Mouse (Mus musculus): Measurements from ENCODE around the gene Yipf3. TPM values are rescaled to one million over a fixed set of nuclear protein-coding genes. Genes with fewer than 3 reads are reported as not detected.
A peak's percentile ranks its signal among the peaks of the same experiment; 100 is the strongest.

Gene Yipf3
- polyA plus RNA-seq, 1 experiment from 2014 or later: 111 TPM

DNA sequence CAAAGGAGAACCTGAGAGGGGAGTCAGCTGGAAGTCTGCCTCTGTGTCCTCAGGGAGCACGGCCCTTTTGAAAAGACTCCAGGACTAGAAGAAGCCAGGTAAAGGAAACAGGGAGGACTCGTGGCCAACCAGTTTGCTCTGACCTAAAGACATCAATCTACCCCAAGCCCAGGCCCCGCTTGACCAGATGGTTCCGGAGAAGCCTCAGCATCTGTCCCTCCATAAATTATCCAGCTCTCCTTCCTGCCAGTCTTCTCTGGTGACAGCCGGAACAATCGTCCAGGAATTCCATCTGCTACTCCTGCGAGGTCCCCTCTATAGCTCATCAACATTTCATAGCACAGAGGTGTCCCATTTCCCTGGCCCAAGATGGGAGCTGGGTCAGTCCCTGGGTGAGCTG lies 36.8 kb downstream of the Yipf3 start:
- H3K4me3 ChIP-seq (replicated peaks; ENCODE audit: low read length): no peak overlapping the region
- no peak overlapping the region for H3K27ac ChIP-seq (ENCODE audit: low read length)
- no peaks in the 10 kb centered on the region for H3K9me3 ChIP-seq (replicated peaks; ENCODE audit: control insufficient read depth, low read length)
- no peaks in the 10 kb centered on the region for H3K36me3 ChIP-seq (ENCODE audit: control insufficient read depth, insufficient read depth, low read length)
- H3K27me3 ChIP-seq (ENCODE audit: control insufficient read depth, insufficient read depth, low read length): no peaks in the 10 kb centered on the region
- 44% methylated on average over 7 of the region's 7 CpGs for WGBS
- H3K4me1 ChIP-seq (ENCODE audit: control insufficient read depth, insufficient read depth, low read length): peaks cover 26% of the 10 kb centered on the region
- H3K9ac ChIP-seq (ENCODE audit: low read length): no peak overlapping the region
- no peak overlapping the region for H3K4me2 ChIP-seq (ENCODE audit: low read depth, low read length)
- ATAC-seq (ENCODE audit: insufficient read depth, low FRiP score): no peak

DNA sequence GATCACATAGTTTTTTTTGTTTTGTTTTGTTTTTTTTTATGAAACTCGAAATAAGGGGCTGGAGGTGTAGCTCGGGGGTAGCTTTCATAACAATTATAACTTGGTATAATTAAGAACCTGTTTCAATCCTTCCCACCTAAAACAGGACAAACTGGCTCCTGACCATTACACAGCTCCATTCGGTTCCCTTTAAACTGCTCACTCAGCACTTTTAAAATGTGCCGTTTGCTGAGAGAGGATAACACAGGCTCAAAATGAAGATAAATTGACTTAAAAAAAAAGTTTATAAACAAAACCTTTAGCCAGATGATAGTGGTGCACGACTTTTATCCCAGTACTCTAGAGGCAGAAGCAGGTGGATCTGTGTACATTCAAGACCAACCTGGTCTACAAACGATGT lies 37.5 kb downstream of the Yipf3 start:
- no peaks in the 10 kb centered on the region for H3K27me3 ChIP-seq (ENCODE audit: control insufficient read depth, insufficient read depth, low read length)
- H3K36me3 ChIP-seq (ENCODE audit: control insufficient read depth, insufficient read depth, low read length): no peaks in the 10 kb centered on the region
- H3K27ac ChIP-seq (ENCODE audit: low read length): no peak overlapping the region
- 38% methylated on average over 6 of the region's 6 CpGs for WGBS
- no peaks in the 10 kb centered on the region for H3K9me3 ChIP-seq (replicated peaks; ENCODE audit: control insufficient read depth, low read length)
- ATAC-seq (ENCODE audit: insufficient read depth, low FRiP score): no peak
- H3K9ac ChIP-seq (ENCODE audit: low read length): no peak overlapping the region
- no peak overlapping the region for H3K4me3 ChIP-seq (replicated peaks; ENCODE audit: low read length)
- no peak overlapping the region for H3K4me2 ChIP-seq (ENCODE audit: low read depth, low read length)
- H3K4me1 ChIP-seq (ENCODE audit: control insufficient read depth, insufficient read depth, low read length): peaks cover 26% of the 10 kb centered on the region

DNA sequence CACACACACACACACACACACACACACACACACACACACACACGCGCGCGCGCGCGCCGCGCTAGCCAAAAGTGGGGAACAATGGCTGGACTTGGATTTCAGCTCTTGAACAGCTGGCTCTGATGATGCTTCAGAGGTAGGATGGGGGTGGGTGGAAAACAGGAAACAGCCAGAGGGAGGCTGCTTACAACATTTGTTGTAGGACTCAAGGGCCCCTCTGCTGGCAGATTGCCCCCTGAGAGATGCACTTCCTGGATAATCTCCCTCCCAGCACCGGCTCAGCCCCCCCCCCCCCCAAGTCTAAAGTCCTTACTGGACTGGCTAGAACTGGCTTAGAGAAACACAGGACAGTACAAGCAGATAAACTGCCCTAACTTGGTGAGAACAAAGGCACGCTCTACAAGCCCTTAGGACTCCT lies 39.8 kb downstream of the Yipf3 start:
- Histone ChIP-seq H3K27me3 (ENCODE audit: control insufficient read depth, insufficient read depth, low read length) (no peaks in the 10 kb centered on the region; the same call in 1 of the 2 replicates), H3K36me3 (ENCODE audit: control insufficient read depth, insufficient read depth, low read length) (no peaks in the 10 kb centered on the region), H3K4me3 (replicated peaks; ENCODE audit: low read length) (no peak overlapping the region), H3K9ac (ENCODE audit: low read length) (peak overlapping the region; percentile 4; the same call in 1 of the 2 replicates), H3K4me2 (ENCODE audit: low read depth, low read length) (0 out of 2 replicates have a peak overlapping the region, but pooled peaks have one; percentile 10), H3K27ac (ENCODE audit: low read length) (peak overlapping the region; percentile 26), H3K4me1 (ENCODE audit: control insufficient read depth, insufficient read depth, low read length) (peaks cover 13% of the 10 kb centered on the region), H3K9me3 (replicated peaks; ENCODE audit: control insufficient read depth, low read length) (no peaks in the 10 kb centered on the region)
- ATAC-seq (ENCODE audit: insufficient read depth, low FRiP score): peak; percentile 48; the same call in 1 of the 2 replicates
- 50% methylated on average over 11 of the region's 11 CpGs for WGBS

DNA sequence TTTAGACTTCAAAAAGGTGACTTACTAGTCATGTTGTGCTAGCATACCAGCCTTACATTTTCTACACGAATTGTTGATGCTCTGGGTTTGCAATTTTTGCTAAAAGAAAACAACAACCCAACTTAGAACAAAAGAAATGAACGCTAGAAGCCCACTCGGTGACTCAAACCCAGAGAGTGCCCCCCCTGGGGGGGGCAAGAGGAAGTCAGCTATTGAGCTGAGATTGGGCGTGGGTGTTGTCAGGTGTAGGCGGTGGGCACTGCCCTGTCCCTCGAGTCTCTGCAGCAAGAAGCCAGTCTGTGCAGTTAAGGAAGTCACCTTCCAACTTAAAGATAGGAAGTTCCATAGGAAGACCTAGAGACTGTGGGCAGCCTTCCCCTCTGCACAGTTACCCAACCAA lies 48.7 kb downstream of the Yipf3 start:
- no peak overlapping the region for H3K9ac ChIP-seq (ENCODE audit: low read length)
- no peak overlapping the region for H3K4me2 ChIP-seq (ENCODE audit: low read depth, low read length)
- H3K27ac ChIP-seq (ENCODE audit: low read length): no peak overlapping the region
- peaks cover 31% of the 10 kb centered on the region for H3K27me3 ChIP-seq (ENCODE audit: control insufficient read depth, insufficient read depth, low read length)
- 37% methylated on average over 6 of the region's 6 CpGs for WGBS
- no peaks in the 10 kb centered on the region for H3K36me3 ChIP-seq (ENCODE audit: control insufficient read depth, insufficient read depth, low read length)
- no peak overlapping the region for H3K4me3 ChIP-seq (replicated peaks; ENCODE audit: low read length)
- peaks cover 7% of the 10 kb centered on the region for H3K4me1 ChIP-seq (ENCODE audit: control insufficient read depth, insufficient read depth, low read length)
- no peaks in the 10 kb centered on the region for H3K9me3 ChIP-seq (replicated peaks; ENCODE audit: control insufficient read depth, low read length)
- no peak for ATAC-seq (ENCODE audit: insufficient read depth, low FRiP score)

DNA sequence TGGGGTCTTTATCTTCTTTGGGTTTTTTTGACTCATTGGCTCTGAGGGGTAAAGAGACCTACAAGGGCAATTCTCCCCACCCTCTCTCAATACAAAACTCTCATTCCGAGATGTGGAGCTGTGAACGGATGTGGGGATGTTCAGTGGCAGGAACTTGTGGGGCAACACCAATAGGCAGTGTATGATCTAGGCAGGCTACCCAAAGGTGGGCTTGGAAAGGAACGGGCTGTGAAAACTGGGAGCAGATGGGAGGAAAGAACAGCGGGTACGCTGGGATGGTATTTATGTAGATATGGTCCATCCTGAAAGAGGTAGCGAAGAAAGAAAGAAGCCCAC lies 49.1 kb downstream of the Yipf3 start:
- peak overlapping the region; percentile 100 for H3K4me2 ChIP-seq (ENCODE audit: low read depth, low read length)
- H3K4me3 ChIP-seq (replicated peaks; ENCODE audit: low read length): peak overlapping the region; percentile 69
- WGBS: 13% methylated on average over 6 of the region's 6 CpGs
- no peaks in the 10 kb centered on the region for H3K36me3 ChIP-seq (ENCODE audit: control insufficient read depth, insufficient read depth, low read length)
- H3K27me3 ChIP-seq (ENCODE audit: control insufficient read depth, insufficient read depth, low read length): peaks cover 31% of the 10 kb centered on the region
- H3K4me1 ChIP-seq (ENCODE audit: control insufficient read depth, insufficient read depth, low read length): peaks cover 7% of the 10 kb centered on the region
- peak overlapping the region; percentile 74 for H3K9ac ChIP-seq (ENCODE audit: low read length)
- H3K9me3 ChIP-seq (replicated peaks; ENCODE audit: control insufficient read depth, low read length): no peaks in the 10 kb centered on the region
- H3K27ac ChIP-seq (ENCODE audit: low read length): no peak overlapping the region
- no peak for ATAC-seq (ENCODE audit: insufficient read depth, low FRiP score)

DNA sequence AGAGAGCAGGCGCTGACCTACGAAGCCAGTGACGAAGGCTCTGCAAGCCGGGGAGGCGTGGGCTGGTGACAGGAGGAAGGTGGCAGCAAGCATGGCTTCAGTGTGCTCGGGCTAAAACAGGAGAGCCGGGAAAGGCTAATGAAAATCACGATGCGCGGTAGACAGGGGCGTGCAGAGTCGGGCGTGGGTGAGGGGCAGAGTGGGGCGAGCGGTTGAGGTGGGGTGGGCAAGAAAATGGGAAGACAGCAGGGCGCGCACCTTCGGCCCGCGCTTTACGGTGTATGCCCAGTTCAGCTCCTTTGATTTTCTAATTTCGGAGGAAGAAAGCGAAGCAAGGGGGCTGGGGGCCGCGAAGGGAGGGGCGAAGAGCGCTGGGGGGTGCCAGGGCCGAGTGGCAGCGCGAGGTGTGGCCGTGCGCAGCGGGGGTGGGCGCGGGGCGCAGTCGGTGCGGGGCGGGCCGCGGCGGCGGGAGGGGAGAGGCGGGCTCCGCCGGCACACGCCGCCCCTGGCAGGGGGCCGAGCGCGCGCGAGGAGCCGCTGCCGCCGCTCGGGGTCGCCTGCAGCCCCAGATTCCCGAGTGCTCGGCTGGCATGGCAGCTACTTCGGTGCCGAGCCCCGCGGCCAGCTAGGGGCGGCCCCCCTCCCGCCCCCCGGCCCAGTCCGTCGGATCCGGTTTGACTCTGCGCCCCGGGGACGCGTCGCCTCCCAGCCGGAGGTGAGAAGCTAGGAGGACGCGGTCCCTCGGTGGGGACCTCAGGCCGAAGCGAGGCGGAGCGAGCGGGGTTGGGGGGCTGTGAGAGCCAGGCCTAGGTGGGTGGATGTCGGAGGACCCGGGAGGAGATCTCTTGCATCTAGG lies 49.7 kb downstream of the Yipf3 start, which contains the start of gene Dlk2:
Dlk2 (plus strand) TSS at position 58 of the 856 bp plus-strand sequence.
- ATAC-seq (ENCODE audit: insufficient read depth, low FRiP score): peak; percentile 20; the same call in 1 of the 2 replicates
- Histone ChIP-seq H3K9me3 (replicated peaks; ENCODE audit: control insufficient read depth, low read length) (no peaks in the 10 kb centered on the region), H3K9ac (ENCODE audit: low read length) (peak within 1 kb of the TSS; percentile 74), H3K27ac (ENCODE audit: low read length) (no peak within 1 kb of the TSS), H3K27me3 (ENCODE audit: control insufficient read depth, insufficient read depth, low read length) (peaks cover 31% of the 10 kb centered on the region), H3K36me3 (ENCODE audit: control insufficient read depth, insufficient read depth, low read length) (no peaks in the 10 kb centered on the region), H3K4me2 (ENCODE audit: low read depth, low read length) (peak within 1 kb of the TSS; percentile 100), H3K4me1 (ENCODE audit: control insufficient read depth, insufficient read depth, low read length) (peaks cover 7% of the 10 kb centered on the region), H3K4me3 (replicated peaks; ENCODE audit: low read length) (peak within 1 kb of the TSS; percentile 69)
- WGBS: under 1% methylated on average over 81 of the region's 86 CpGs

DNA sequence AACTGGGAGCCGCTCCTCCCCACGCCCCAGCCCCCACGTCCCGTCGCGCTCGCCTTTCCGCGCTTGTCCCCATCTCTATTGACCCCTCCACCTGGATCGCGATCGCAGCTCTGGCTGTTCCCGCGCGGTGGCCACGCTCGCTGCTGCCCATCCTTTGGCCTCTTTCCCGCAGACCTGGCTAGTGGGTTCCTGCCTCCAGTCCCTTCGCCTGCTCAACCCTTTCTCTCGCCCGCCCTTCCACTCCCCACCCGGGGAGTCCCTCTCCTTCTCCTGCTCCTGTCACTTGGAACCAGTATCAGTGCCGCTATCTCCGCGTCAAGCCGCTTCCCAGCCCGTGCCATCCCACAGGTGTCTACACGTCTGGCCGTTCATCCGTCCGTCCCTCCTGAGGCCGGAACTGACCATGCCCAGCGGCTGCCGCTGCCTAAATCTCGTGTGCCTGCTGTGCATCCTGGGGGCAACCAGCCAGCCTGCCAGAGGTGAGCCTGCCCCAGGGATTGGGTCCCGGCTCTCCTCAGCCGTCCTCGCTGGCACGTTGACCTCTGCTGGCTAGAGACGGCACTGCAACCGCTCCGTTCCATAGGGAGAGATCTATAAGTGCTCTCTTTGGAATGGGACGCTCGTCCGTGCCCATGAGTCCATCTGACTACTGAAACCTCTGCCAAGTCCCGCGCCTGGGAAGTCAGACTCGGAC lies 50.5 kb downstream of the Yipf3 start:
- Histone ChIP-seq H3K27me3 (ENCODE audit: control insufficient read depth, insufficient read depth, low read length) (peaks cover 31% of the 10 kb centered on the region), H3K4me1 (ENCODE audit: control insufficient read depth, insufficient read depth, low read length) (peaks cover 7% of the 10 kb centered on the region), H3K4me3 (replicated peaks; ENCODE audit: low read length) (peak overlapping the region; percentile 69), H3K4me2 (ENCODE audit: low read depth, low read length) (peak overlapping the region; percentile 100), H3K9ac (ENCODE audit: low read length) (peak overlapping the region; percentile 74), H3K36me3 (ENCODE audit: control insufficient read depth, insufficient read depth, low read length) (no peaks in the 10 kb centered on the region), H3K27ac (ENCODE audit: low read length) (no peak overlapping the region), H3K9me3 (replicated peaks; ENCODE audit: control insufficient read depth, low read length) (no peaks in the 10 kb centered on the region)
- WGBS: under 1% methylated on average over 46 of the region's 48 CpGs
- ATAC-seq (ENCODE audit: insufficient read depth, low FRiP score): peak; percentile 83

DNA sequence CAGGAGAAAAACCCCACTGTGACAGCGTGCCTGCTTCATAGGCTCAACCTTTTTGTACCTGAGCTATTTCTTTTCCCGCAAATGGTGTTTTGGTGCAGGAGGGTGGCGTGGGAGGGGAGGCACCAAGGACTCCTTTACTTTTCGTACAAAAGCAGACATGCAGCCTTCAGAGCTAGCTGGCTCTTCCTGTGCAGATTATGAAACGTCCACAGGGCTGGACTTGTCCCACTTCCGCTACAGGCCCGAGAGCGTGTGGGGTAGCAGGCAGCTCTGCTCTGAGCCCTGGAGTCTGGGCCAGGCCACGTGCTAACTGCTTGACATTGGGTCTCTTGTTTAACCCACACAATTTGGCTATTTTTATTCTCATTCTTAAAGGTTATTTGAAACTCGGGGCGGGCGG lies 54.0 kb downstream of the Yipf3 start:
- no peak overlapping the region for H3K4me3 ChIP-seq (replicated peaks; ENCODE audit: low read length)
- peaks cover 11% of the 10 kb centered on the region for H3K27me3 ChIP-seq (ENCODE audit: control insufficient read depth, insufficient read depth, low read length)
- no peak overlapping the region for H3K9ac ChIP-seq (ENCODE audit: low read length)
- no peaks in the 10 kb centered on the region for H3K9me3 ChIP-seq (replicated peaks; ENCODE audit: control insufficient read depth, low read length)
- WGBS: 68% methylated on average over 12 of the region's 12 CpGs
- peaks cover 7% of the 10 kb centered on the region for H3K4me1 ChIP-seq (ENCODE audit: control insufficient read depth, insufficient read depth, low read length)
- no peaks in the 10 kb centered on the region for H3K36me3 ChIP-seq (ENCODE audit: control insufficient read depth, insufficient read depth, low read length)
- no peak overlapping the region for H3K4me2 ChIP-seq (ENCODE audit: low read depth, low read length)
- no peak for ATAC-seq (ENCODE audit: insufficient read depth, low FRiP score)
- no peak overlapping the region for H3K27ac ChIP-seq (ENCODE audit: low read length)
